Mouse (Mus musculus) heart, postnatal 0 days (tissue): ENCODE measurements around the gene Cc2d2b.

Experiments used
- CTCF ChIP-seq: IDR thresholded peaks from 2 replicates; pipeline ENCODE4 v1.5.1; 2016; ENCODE audit warnings: antibody characterized with exemption, control low read depth, low read depth
- EP300 ChIP-seq: IDR thresholded peaks from 2 replicates; pipeline ENCODE4 v1.6.1; 2016; ENCODE audit warnings: antibody characterized with exemption, low read depth

DNA sequence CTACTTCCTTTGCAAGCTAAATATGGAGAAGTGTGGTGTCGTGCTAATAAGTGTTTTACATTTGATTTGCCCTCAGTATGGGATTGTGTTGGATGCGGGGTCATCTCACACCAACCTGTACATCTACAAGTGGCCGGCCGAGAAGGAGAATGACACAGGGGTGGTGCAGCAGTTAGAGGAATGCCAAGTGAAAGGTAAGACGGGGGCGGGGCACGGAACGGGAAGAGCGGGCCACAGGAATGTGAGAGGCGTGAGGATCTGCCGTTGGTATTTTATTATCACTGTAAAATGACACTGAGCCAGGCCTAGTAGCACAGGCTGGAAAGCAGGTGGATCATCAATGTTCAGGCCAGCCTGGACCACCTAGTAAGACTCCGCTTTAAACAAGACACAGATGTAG, 28.2 kb upstream of the Cc2d2b start:
- TF ChIP-seq CTCF: no peak
- TF ChIP-seq EP300: no peak
